Mouse (Mus musculus): ENCODE results near the gene March9. TPM values are rescaled to one million over a fixed set of nuclear protein-coding genes. Genes with fewer than 3 reads are reported as not detected.

The March9 gene
- polyA plus RNA-seq, 1 experiment: 13.1 TPM

DNA sequence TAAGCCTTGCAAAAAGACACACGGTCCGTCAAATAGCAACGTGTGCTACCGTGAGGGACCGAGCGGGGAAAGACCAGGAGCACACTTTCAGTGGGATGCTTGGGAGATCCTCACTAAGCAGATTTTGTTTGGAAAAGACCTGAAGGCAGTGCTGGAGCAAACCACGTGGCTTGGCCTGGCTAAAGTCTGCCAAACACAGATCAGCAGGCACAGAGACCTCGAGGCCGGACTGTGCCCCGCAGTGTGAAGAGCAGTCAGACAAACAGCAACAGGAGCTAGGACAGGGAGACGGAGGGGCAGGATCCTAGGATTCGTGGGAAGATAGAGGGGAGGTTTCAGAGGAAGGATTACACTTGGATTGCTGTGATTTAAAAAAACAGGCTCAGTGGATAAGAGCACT is 23.7 kb downstream of the March9 start:
- H3K4me1 ChIP-seq (ENCODE audit: control insufficient read depth, insufficient read depth, low read length): peaks cover 15% of the 10 kb centered on the region; the same call in 1 of the 2 replicates
- H3K27me3 ChIP-seq (replicated peaks; ENCODE audit: control insufficient read depth, insufficient read depth, low read length): no peaks in the 10 kb centered on the region; the same call in 1 of the 2 replicates
- peak overlapping the region; percentile 77 for H3K27ac ChIP-seq (ENCODE audit: insufficient read depth, low read depth, low read length)
- no peak overlapping the region for H3K4me3 ChIP-seq (ENCODE audit: insufficient read depth, low read depth, low read length)
- no peaks in the 10 kb centered on the region for H3K36me3 ChIP-seq (ENCODE audit: control insufficient read depth, insufficient read depth, low read length)
- WGBS: 51% methylated on average over 12 of the region's 12 CpGs
- no peak for TF ChIP-seq POLR2A (IDR thresholded peaks at IDR 0.05; ENCODE audit: low read depth, low read length)
- no peak for TF ChIP-seq CTCF (conservative IDR thresholded peaks at IDR 0.05; ENCODE audit: insufficient read depth, insufficient read length, low read depth, low read length)
- DNase-seq: peak; percentile 93

DNA sequence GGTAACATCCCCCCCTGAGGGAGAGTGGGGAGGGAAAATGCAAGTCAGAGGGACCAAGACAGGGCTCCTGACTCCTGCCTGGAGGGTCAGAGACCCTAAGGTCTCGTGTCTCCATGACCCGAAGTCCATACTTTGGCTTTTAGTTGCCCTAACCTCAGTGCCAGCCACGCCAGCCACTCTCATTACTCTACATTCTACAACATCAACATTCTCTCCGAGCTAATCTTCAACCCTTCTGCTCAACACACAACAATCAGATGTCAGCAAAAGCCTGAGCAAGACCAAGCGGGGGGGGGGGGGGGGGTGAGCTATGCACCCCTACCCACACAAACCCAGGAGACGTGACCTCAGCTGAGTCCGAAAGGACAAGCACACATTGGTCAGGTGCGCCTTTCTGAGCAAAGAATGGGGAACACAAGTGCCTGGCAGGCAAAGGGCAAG is 26.7 kb downstream of the March9 start:
- Histone ChIP-seq H3K4me3 (ENCODE audit: insufficient read depth, low read depth, low read length) (no peak overlapping the region), H3K36me3 (ENCODE audit: control insufficient read depth, insufficient read depth, low read length) (0 out of 2 replicates have a peak, but pooled peaks cover 2% of the 10 kb centered on the region), H3K4me1 (ENCODE audit: control insufficient read depth, insufficient read depth, low read length) (peaks cover 15% of the 10 kb centered on the region; the same call in 1 of the 2 replicates), H3K27me3 (replicated peaks; ENCODE audit: control insufficient read depth, insufficient read depth, low read length) (no peaks in the 10 kb centered on the region; the same call in 1 of the 2 replicates), H3K27ac (ENCODE audit: insufficient read depth, low read depth, low read length) (peak overlapping the region; percentile 92)
- 47% methylated on average over 8 of the region's 8 CpGs for WGBS
- peak; percentile 88 for DNase-seq
- TF ChIP-seq CTCF (conservative IDR thresholded peaks at IDR 0.05; ENCODE audit: insufficient read depth, insufficient read length, low read depth, low read length) (no peak), POLR2A (IDR thresholded peaks at IDR 0.05; ENCODE audit: low read depth, low read length) (no peak)

DNA sequence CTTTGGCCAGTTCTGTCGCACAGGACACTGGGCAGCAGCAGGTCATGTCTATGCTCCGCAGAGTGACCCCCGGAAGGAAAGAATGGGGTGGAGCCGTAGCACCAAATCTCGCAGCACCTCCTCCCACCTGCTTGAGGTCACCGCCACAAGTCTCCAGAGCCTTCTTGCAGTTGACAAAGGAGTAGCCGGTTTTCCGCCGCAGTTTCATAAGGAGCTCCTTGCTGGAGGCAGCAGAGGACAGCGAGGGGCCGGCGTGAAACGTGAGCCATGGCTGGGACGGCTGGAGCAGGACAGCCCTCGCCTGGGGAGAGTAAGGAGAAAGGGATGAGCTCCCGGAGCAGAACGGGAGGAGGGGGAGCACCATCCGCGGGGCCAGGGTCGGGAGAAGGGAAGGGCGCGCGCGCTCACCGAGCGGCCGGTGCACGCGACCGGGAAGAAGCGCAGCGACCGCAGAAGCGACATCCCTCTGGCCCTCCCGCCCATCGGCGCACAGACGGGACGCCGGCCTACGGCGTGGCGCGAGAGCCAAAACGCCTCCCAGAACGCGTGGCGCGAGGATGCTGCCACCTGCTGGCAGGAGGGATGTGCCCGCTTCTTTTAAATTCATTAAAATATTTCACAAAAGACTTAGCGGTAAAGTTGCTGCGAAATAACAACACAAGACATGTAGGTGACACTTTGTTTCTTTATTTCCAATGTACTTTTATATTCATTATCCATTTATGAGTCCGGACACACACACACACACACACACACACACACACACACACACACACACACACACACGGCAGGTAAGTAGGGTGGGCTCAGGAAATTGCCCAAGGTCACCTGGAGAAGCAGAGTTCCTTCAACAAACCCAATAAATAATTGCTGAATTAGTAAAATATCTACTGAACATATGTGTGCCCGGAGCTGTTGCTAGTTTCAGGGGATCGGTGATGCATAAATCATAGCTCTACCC is 29.4 kb downstream of the March9 start, which contains the start of gene Tsfm:
Gene Tsfm, minus strand, starts transcription at position 505 of the 961 bp plus-strand sequence.
- H3K27me3 ChIP-seq (replicated peaks; ENCODE audit: control insufficient read depth, insufficient read depth, low read length): no peaks in the 10 kb centered on the region; the same call in 1 of the 2 replicates
- TF ChIP-seq CTCF (conservative IDR thresholded peaks at IDR 0.05; ENCODE audit: insufficient read depth, insufficient read length, low read depth, low read length): peak; percentile 94
- TF ChIP-seq POLR2A (IDR thresholded peaks at IDR 0.05; ENCODE audit: low read depth, low read length): no peak
- 0 out of 2 replicates have a peak, but pooled peaks cover 2% of the 10 kb centered on the region for H3K36me3 ChIP-seq (ENCODE audit: control insufficient read depth, insufficient read depth, low read length)
- DNase-seq: peak; percentile 94
- H3K4me1 ChIP-seq (ENCODE audit: control insufficient read depth, insufficient read depth, low read length): peaks cover 11% of the 10 kb centered on the region; the same call in 1 of the 2 replicates
- 3% methylated on average over 56 of the region's 56 CpGs for WGBS
- H3K4me3 ChIP-seq (ENCODE audit: insufficient read depth, low read depth, low read length): peak within 1 kb of the TSS; percentile 75
- H3K27ac ChIP-seq (ENCODE audit: insufficient read depth, low read depth, low read length): peak within 1 kb of the TSS; percentile 79

DNA sequence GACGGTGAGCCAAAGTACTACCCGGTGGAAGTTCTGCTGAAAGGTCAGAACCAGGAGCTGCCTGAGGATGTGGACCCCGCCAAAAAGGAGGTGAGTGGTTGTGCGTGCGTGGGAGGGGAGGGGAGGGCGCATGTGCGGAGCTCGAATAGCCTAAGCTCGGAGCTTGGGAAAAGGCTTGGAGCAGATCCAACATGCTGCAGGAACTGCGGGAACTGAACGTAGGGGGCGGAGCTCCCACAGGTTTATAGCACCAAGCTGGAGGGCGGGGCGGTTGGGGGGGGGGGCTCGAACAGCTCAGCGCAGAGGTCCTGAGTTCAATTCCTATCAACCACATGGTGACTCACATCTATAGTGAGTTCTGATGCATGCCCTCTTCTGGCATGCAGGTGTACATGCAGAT is 41.6 kb downstream of the March9 start:
- H3K27me3 ChIP-seq (replicated peaks; ENCODE audit: control insufficient read depth, insufficient read depth, low read length): no peaks in the 10 kb centered on the region
- H3K4me1 ChIP-seq (ENCODE audit: control insufficient read depth, insufficient read depth, low read length): no peaks in the 10 kb centered on the region
- H3K36me3 ChIP-seq (ENCODE audit: control insufficient read depth, insufficient read depth, low read length): no peaks in the 10 kb centered on the region
- TF ChIP-seq CTCF (conservative IDR thresholded peaks at IDR 0.05; ENCODE audit: insufficient read depth, insufficient read length, low read depth, low read length) (no peak), POLR2A (IDR thresholded peaks at IDR 0.05; ENCODE audit: low read depth, low read length) (no peak)
- H3K4me3 ChIP-seq (ENCODE audit: insufficient read depth, low read depth, low read length): no peak overlapping the region
- WGBS: 61% methylated on average over 16 of the region's 16 CpGs
- DNase-seq: no peak
- no peak overlapping the region for H3K27ac ChIP-seq (ENCODE audit: insufficient read depth, low read depth, low read length)

DNA sequence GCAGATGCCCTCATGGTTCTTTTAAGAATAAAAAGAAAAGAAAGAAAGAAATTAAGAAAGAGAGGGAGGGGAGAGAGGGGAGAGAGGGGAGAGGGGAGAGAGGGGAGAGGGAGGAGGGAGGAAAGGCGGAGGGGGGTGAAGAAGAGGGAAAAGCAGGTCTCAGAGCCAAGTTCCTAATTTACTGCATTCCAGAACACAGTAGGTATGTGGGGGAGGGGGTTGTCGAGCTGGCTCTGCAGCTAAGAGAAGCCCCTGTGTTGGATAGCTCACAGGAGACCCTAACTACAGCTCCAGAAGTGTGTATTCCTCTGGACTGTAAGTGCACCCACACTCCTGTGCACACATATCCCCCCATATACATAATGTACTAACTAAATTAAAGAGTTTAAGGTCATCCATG is 42.9 kb downstream of the March9 start:
- Histone ChIP-seq H3K27ac (ENCODE audit: insufficient read depth, low read depth, low read length) (no peak overlapping the region), H3K4me1 (ENCODE audit: control insufficient read depth, insufficient read depth, low read length) (no peaks in the 10 kb centered on the region), H3K36me3 (ENCODE audit: control insufficient read depth, insufficient read depth, low read length) (no peaks in the 10 kb centered on the region), H3K27me3 (replicated peaks; ENCODE audit: control insufficient read depth, insufficient read depth, low read length) (no peaks in the 10 kb centered on the region), H3K4me3 (ENCODE audit: insufficient read depth, low read depth, low read length) (no peak overlapping the region)
- TF ChIP-seq CTCF (conservative IDR thresholded peaks at IDR 0.05; ENCODE audit: insufficient read depth, insufficient read length, low read depth, low read length) (no peak), POLR2A (IDR thresholded peaks at IDR 0.05; ENCODE audit: low read depth, low read length) (no peak)
- DNase-seq: no peak
- 17% methylated on average over 2 of the region's 2 CpGs for WGBS

DNA sequence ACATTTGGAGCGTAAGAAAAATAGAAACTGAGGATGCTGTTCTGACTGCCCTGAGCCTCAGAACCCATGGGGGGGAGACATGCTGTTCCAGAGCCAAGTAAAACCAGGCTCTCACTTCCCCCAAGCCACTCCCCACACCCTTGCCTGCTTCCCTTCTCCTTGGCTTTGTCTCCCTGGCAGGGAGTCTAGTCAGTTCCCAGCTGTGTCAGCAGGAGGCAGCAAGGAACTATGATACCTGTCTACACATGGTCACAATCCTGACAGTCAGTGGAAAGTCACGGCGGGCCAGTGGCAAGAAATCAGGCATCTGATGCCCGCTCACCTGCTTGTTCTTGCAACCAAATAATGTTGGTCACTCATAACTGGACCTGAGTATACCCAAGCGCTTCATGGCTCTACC is 43.5 kb downstream of the March9 start:
- DNase-seq: peak; percentile 63
- 52% methylated on average over 5 of the region's 5 CpGs for WGBS

More for the DNA sequence above, 43.5 kb downstream of the March9 start:
- Histone ChIP-seq H3K36me3 (ENCODE audit: control insufficient read depth, insufficient read depth, low read length) (no peaks in the 10 kb centered on the region), H3K27me3 (replicated peaks; ENCODE audit: control insufficient read depth, insufficient read depth, low read length) (no peaks in the 10 kb centered on the region), H3K4me1 (ENCODE audit: control insufficient read depth, insufficient read depth, low read length) (no peaks in the 10 kb centered on the region), H3K27ac (ENCODE audit: insufficient read depth, low read depth, low read length) (no peak overlapping the region), H3K4me3 (ENCODE audit: insufficient read depth, low read depth, low read length) (no peak overlapping the region)
- TF ChIP-seq CTCF (conservative IDR thresholded peaks at IDR 0.05; ENCODE audit: insufficient read depth, insufficient read length, low read depth, low read length) (peak; percentile 68), POLR2A (IDR thresholded peaks at IDR 0.05; ENCODE audit: low read depth, low read length) (no peak)

Other genes starting within 250 kb of the March9 start
- 11.2 and 14.2 TPM in 2 replicates for gene Atp23, start 158.8 kb downstream of the March9 start, polyA plus RNA-seq (2012; rRNA removed)
- gene Ctdsp2, start 81.5 kb downstream of the March9 start, polyA plus RNA-seq (2012; rRNA removed): 118 and 126 TPM in 2 replicates
- gene Avil, start 59.5 kb downstream of the March9 start, polyA plus RNA-seq (2012; rRNA removed): 0.14 and 0.19 TPM in 2 replicates
- gene Tsfm, start 29.3 kb downstream of the March9 start, polyA plus RNA-seq (2012; rRNA removed): 54.0 and 58.1 TPM in 2 replicates
- gene Mettl1, start 18.8 kb downstream of the March9 start, polyA plus RNA-seq (2012; rRNA removed): 24.5 and 27.5 TPM in 2 replicates
- gene Eef1akmt3, start 18.7 kb downstream of the March9 start, polyA plus RNA-seq (2012; rRNA removed): 2.4 and 3.1 TPM in 2 replicates
- gene Cyp27b1, start 11.9 kb downstream of the March9 start, polyA plus RNA-seq (2012; rRNA removed): 13.5 and 14.3 TPM in 2 replicates
- gene Cdk4, start 3.4 kb upstream of the March9 start, polyA plus RNA-seq (2012; rRNA removed): 195 and 216 TPM in 2 replicates
- 102 and 117 TPM in 2 replicates for gene Tspan31, start 10.1 kb upstream of the March9 start, polyA plus RNA-seq (2012; rRNA removed)
- gene Agap2, start 15.1 kb upstream of the March9 start, polyA plus RNA-seq (2012; rRNA removed): 1.3 and 2.2 TPM in 2 replicates
- 108 and 114 TPM in 2 replicates for gene Os9, start 60.9 kb upstream of the March9 start, polyA plus RNA-seq (2012; rRNA removed)
- gene B4galnt1, start 105.0 kb upstream of the March9 start, polyA plus RNA-seq (2012; rRNA removed): 15.4 and 27.5 TPM in 2 replicates
- 6.6 and 8.1 TPM in 2 replicates for gene Slc26a10, start 120.5 kb upstream of the March9 start, polyA plus RNA-seq (2012; rRNA removed)
- 9.2 and 11.9 TPM in 2 replicates for gene Arhgef25, start 129.9 kb upstream of the March9 start, polyA plus RNA-seq (2012; rRNA removed)
- 101 and 132 TPM in 2 replicates for gene Dtx3, start 135.5 kb upstream of the March9 start, polyA plus RNA-seq (2012; rRNA removed)
- gene Pip4k2c, start 151.4 kb upstream of the March9 start, polyA plus RNA-seq (2012; rRNA removed): 116 and 120 TPM in 2 replicates
- 3.7 and 6.7 TPM in 2 replicates for gene Kif5a, start 203.2 kb upstream of the March9 start, polyA plus RNA-seq (2012; rRNA removed)
- 181 and 184 TPM in 2 replicates for gene Dctn2, start 206.2 kb upstream of the March9 start, polyA plus RNA-seq (2012; rRNA removed)
- gene Mbd6, start 228.8 kb upstream of the March9 start, polyA plus RNA-seq (2012; rRNA removed): 24.6 and 26.8 TPM in 2 replicates